Mouse (Mus musculus): ENCODE results near the gene Gm10100. TPM values are rescaled to one million over a fixed set of nuclear protein-coding genes. Genes with fewer than 3 reads are reported as not detected.

Gene Gm10100
- not detected in 2 replicates for polyA plus RNA-seq (2012; ENCODE audit: low replicate concordance)

DNA sequence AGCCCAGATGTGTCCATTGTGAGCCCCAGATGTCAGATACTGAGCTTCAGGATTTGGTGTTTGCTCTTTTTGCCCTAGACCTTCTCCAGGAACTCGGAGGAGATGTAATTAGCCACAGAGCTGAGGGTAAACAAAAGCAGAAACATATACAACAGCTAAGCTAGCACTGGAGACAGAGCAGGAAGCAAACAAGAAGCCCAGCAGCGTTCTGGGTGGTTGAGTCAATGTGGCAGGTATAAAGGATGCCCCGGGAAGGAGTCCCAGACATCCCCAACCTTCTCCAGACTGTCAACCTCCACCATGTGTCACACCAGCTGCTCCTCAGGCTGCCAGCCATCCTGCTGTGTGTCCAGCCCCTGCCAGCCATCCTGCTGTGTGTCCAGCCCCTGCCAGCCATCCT lies at the start of gene Gm10100:
Gene Gm10100 (plus strand): TSS at position 301 of the 400 bp plus-strand sequence.

DNA sequence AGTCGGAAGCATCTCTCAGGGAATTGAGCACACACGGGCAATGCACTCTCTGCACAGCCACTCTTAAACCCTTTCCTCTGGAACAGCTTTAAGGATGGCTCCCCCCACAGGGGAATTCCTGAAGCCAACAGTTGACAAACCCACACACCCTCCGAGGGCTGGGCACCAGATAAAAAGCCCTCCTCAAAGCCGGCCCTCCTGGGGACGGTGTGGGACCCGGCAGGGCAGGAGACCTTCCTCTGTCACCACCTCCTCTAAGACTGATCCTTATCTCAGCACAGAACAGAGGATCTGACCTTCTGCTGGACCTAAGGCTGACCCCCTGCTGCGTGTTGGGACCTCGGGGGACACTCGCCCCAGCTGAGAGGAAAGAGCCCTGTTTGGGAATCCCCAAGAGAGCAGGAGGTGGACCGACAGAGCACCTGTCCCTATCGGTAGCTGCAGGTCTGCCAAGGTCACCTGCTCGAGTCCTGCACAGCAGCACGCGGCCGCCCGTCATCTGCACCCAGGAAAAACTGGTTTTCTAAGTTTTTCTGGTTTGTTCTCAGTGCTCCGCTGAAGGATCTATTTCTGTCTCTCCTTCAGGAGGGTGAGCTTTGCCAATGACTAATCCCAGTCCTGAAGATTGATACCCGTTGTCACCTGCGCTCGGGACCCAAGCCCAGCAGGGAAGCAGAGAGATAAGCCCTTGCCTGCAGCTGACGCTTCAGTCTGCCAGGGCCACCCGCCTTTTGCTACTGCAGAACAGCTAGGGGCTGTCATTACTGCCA lies 40.2 kb upstream of the Gm10100 start, which contains the start of gene Tspear:
Gene Tspear (plus strand): TSS at position 675 of the 770 bp plus-strand sequence.

DNA sequence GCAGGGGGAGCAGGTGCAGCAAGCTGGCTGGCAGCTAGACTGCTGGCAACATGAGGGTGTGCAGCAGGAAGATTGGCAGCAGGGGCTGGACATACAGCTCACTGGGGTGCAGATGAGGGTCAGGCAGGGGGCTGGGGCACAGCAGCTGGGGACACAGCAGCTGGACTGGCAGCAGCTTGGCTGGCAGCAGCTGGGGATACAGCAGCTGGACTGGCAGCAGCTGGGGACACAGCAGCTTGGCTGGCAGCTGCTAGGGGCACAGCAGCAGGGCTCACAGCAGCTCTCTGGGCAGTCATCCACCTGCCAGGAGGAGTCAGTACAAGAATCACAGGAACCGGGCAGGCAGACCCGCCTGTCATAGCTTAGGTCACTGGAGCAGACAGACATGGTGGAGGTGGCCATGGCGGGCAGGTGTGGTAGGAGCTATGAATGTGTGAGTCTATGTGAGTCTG lies 35.9 kb upstream of the Gm10100 start, which contains the start of gene Gm19402:
Gene Gm19402 (minus strand): TSS at position 402 of the 452 bp plus-strand sequence.

DNA sequence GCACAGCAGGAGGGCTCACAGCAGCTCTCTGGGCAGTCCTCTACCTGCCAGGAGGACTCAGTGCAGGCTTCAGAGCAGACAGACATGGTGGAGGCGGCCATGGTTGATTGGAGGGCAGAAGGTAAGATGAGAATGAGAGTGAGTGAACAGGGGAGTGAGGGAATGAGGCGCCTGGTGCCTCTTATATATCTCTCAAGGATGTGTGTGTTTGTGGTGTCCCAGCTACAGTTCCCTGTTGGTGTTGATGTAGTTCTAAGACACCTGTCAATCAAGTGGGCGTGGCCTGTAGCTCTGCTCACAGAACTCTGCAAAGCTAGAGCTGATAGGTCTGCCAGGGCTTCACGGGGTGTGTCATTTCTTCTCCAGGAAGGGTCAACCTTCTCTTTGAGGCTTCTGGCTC lies 29.2 kb upstream of the Gm10100 start, which contains the start of gene Gm9508:
Gene Gm9508 (minus strand): TSS at position 101 of the 400 bp plus-strand sequence.

DNA sequence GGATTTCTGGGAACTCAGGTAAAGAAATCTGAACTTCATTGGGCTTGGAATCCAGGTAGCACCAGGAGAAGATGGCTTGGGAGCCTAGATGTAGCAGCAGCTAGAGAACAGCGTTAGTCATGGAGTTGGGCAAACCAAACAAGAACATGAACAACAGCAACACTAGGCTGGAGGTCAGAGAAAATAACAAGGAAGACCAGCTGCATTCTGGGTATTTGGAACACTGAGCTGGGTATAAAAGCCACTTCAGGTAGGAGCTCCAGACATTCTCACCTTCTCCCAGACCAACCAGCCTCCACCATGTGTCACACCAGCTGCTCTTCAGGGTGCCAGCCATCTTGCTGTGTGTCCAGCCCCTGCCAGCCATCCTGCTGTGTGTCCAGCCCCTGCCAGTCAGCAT lies 20.0 kb upstream of the Gm10100 start, which contains the start of gene Gm10272:
Gene Gm10272 (plus strand): TSS at position 301 of the 400 bp plus-strand sequence.

DNA sequence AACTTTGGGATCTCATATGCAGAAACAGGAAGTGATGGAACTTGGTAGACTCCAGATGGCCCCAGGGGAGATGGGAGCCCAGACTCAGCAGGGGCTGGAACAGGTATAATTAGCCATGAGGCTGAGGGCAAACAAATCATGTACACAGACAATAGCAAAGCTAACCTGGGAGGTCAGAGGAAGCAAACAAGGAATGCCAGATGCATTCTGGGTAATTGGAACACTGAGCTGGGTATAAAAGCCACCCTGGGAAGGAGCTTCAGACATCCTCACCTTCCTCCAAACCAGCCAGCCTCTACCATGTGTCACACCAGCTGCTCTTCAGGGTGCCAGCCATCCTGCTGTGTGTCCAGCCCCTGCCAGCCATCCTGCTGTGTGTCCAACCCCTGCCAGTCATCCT lies 15.1 kb upstream of the Gm10100 start, which contains the start of gene Gm10024:
Gene Gm10024 (plus strand): TSS at position 301 of the 400 bp plus-strand sequence.

DNA sequence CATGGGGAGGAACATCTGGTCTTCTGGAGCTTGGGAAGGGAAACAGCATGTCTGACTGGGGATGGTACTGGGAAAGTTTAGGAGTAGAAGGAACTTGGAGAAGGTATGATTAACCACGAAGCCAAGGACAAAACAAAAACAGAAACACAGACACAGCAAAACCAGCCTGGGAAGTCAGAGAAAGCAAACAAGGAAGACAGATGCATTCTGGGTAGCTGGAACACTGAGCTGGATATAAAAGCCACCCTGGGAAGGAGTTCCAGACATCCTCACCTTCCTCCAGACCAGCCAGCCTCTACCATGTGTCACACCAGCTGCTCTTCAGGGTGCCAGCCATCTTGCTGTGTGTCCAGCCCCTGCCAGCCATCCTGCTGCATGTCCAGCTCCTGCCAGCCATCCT lies 10.8 kb upstream of the Gm10100 start, which contains the start of gene Gm10142:
Gene Gm10142 (plus strand): TSS at position 301 of the 400 bp plus-strand sequence.

DNA sequence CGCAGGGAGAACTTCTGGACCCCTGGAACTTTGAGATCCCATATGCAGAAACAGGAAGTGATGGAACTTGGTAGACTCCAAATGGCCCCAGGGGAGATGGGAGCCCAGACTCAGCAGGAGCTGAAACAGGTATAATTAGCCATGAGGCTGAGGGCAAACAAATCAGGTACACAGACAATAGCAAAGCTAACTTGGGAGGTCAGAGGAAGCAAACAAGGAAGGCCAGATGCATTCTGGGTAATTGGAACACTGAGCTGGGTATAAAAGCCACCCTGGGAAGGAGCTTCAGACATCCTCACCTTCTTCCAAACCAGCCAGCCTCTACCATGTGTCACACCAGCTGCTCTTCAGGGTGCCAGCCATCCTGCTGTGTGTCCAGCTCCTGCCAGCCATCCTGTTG lies 6.0 kb upstream of the Gm10100 start, which contains the start of gene Krtap12-1:
Gene Krtap12-1 (plus strand): TSS at position 301 of the 400 bp plus-strand sequence.

DNA sequence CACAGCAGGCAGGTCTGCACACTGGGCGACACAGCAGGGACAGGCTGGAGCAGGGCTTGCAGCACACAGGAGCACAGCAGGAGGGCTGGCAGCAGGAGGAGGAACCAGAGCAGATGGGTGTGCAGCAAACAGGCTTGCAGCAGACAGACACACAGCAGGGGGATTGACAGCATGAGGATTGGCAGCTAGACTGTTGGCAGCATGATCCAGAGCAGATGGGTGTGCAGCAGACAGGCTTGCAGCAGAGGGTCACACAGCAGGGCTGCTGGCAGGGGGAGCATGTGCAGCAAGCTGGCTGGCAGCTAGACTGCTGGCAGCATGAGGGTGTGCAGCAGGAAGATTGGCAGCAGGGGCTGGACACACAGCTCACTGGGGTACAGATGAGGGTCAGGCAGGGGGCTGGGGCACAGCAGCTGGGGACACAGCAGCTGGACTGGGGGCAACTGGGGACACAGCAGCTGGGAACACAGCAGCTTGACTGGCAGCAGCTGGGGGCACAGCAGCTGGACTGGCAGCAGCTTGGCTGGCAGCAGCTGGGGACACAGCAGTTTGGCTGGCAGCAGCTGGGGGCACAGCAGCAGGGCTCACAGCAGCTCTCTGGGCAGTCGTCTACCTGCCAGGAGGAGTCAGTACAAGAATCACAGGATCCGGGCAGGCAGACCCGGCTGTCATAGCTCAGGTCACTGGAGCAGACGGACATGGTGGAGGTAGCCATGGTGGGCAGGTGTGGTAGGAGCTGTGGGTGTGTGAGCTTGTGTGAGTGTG lies 15.8 kb downstream of the Gm10100 start, which contains the start of gene Gm18596:
Gene Gm18596 (minus strand): TSS at position 715 of the 765 bp plus-strand sequence.

DNA sequence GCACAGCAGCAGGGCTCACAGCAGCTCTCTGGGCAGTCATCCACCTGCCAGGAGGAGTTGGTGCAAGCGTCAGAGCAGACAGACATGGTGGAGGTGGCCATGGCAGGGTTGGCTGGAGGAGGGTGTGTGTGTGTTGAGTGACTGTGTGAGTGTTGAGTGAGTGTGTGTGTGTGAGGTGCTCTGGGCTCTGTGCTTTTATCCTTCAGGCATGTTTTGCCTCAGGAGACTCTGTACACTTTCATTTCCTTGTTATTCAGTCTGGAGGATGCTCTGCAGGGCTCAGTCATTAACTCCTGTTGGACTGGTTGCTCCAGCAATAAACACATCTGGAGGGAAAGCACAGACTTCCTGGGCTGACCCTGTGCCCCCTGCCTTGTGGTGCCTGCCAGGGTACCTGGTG lies 25.0 kb downstream of the Gm10100 start, which contains the start of gene Gm9736:
Gene Gm9736 (minus strand): TSS at position 101 of the 400 bp plus-strand sequence.

DNA sequence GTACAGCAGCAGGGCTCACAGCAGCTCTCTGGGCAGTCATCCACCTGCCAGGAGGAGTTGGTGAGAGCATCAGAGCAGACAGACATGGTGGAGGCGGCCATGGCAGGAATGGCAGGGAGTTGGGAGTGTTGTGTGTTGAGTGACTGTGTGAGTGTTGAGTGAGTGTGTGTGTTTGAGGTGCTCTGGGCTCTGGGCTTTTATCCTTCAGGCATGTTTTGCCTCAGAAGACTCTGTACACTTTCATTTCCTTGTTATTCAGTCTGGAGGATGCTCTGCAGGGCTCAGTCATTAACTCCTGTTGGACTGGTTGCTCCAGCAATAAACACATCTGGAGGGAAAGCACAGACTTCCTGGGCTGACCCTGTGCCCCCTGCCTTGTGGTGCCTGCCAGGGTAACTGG lies 33.3 kb downstream of the Gm10100 start, which contains the start of gene Gm3233:
Gene Gm3233 (minus strand): TSS at position 101 of the 400 bp plus-strand sequence.

DNA sequence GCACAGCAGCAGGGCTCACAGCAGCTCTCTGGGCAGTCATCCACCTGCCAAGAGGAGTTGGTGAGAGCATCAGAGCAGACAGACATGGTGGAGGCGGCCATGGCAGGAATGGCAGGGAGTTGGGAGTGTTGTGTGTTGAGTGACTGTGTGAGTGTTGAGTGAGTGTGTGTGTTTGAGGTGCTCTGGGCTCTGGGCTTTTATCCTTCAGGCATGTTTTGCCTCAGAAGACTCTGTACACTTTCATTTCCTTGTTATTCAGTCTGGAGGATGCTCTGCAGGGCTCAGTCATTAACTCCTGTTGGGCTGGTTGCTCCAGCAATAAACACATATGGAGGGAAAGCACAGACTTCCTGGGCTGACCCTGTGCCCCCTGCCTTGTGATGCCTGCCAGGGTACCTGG lies 44.9 kb downstream of the Gm10100 start, which contains the start of gene Gm3238:
Gene Gm3238 (minus strand): TSS at position 101 of the 400 bp plus-strand sequence.

Other genes starting within 250 kb of the Gm10100 start
- gene Fam207a, start 210.7 kb upstream of the Gm10100 start, polyA plus RNA-seq (2012; ENCODE audit: low replicate concordance) = 56.9 and 130 TPM in 2 replicates
- gene Itgb2, start 196.2 kb upstream of the Gm10100 start, polyA plus RNA-seq (2012; ENCODE audit: low replicate concordance) = 51.4 and 121 TPM in 2 replicates
- 59.7 and 100 TPM in 2 replicates for gene Pttg1ip, start 144.8 kb upstream of the Gm10100 start, polyA plus RNA-seq (2012; ENCODE audit: low replicate concordance)
- gene Sumo3, start 120.4 kb upstream of the Gm10100 start, polyA plus RNA-seq (2012; ENCODE audit: low replicate concordance) = 41.8 and 68.8 TPM in 2 replicates
- not detected in 2 replicates for gene Gm49325, start 120.3 kb upstream of the Gm10100 start, polyA plus RNA-seq (2012; ENCODE audit: low replicate concordance)
- gene Ube2g2, start 104.2 kb upstream of the Gm10100 start, polyA plus RNA-seq (2012; ENCODE audit: low replicate concordance) = 22.2 and 40.4 TPM in 2 replicates
- 0.80 and 1.4 TPM in 2 replicates for gene Tspear, start 39.9 kb upstream of the Gm10100 start, polyA plus RNA-seq (2012; ENCODE audit: low replicate concordance)
- not detected in 2 replicates for gene Gm19402, start 35.7 kb upstream of the Gm10100 start, polyA plus RNA-seq (2012; ENCODE audit: low replicate concordance)
- not detected in 2 replicates for gene Gm9508, start 29.3 kb upstream of the Gm10100 start, polyA plus RNA-seq (2012; ENCODE audit: low replicate concordance)
- gene Gm10272, start 19.9 kb upstream of the Gm10100 start, polyA plus RNA-seq (2012; ENCODE audit: low replicate concordance) = not detected in 2 replicates
- not detected in 2 replicates for gene Gm10024, start 15.0 kb upstream of the Gm10100 start, polyA plus RNA-seq (2012; ENCODE audit: low replicate concordance)
- not detected in 2 replicates for gene Gm10142, start 10.7 kb upstream of the Gm10100 start, polyA plus RNA-seq (2012; ENCODE audit: low replicate concordance)
- gene Krtap12-1, start 5.9 kb upstream of the Gm10100 start, polyA plus RNA-seq (2012; ENCODE audit: low replicate concordance) = not detected in 2 replicates
- gene Gm18596, start 16.2 kb downstream of the Gm10100 start, polyA plus RNA-seq (2012; ENCODE audit: low replicate concordance) = not detected in 2 replicates
- gene Gm9736, start 24.9 kb downstream of the Gm10100 start, polyA plus RNA-seq (2012; ENCODE audit: low replicate concordance) = not detected in 2 replicates
- gene Gm3233, start 33.2 kb downstream of the Gm10100 start, polyA plus RNA-seq (2012; ENCODE audit: low replicate concordance) = not detected in 2 replicates
- gene Gm3238, start 44.8 kb downstream of the Gm10100 start, polyA plus RNA-seq (2012; ENCODE audit: low replicate concordance) = not detected in 2 replicates
- gene Gm7138, start 50.5 kb downstream of the Gm10100 start, polyA plus RNA-seq (2012; ENCODE audit: low replicate concordance) = not detected in 2 replicates
- gene Gm3250, start 56.1 kb downstream of the Gm10100 start, polyA plus RNA-seq (2012; ENCODE audit: low replicate concordance) = not detected in 2 replicates
- gene Gm7137, start 61.7 kb downstream of the Gm10100 start, polyA plus RNA-seq (2012; ENCODE audit: low replicate concordance) = not detected in 2 replicates
- not detected in 2 replicates for gene Gm9639, start 68.6 kb downstream of the Gm10100 start, polyA plus RNA-seq (2012; ENCODE audit: low replicate concordance)
- gene Gm19668, start 72.6 kb downstream of the Gm10100 start, polyA plus RNA-seq (2012; ENCODE audit: low replicate concordance) = not detected in 2 replicates
- not detected in 2 replicates for gene Gm9507, start 85.4 kb downstream of the Gm10100 start, polyA plus RNA-seq (2012; ENCODE audit: low replicate concordance)
- gene Gm2696, start 88.2 kb downstream of the Gm10100 start, polyA plus RNA-seq (2012; ENCODE audit: low replicate concordance) = not detected in 2 replicates
- gene Krtap10-4, start 100.6 kb downstream of the Gm10100 start, polyA plus RNA-seq (2012; ENCODE audit: low replicate concordance) = not detected in 2 replicates
- gene Krtap10-10, start 109.5 kb downstream of the Gm10100 start, polyA plus RNA-seq (2012; ENCODE audit: low replicate concordance) = not detected in 2 replicates
- not detected in 2 replicates for gene Gm36176, start 120.3 kb downstream of the Gm10100 start, polyA plus RNA-seq (2012; ENCODE audit: low replicate concordance)
- not detected in 2 replicates for gene Gm10318, start 126.4 kb downstream of the Gm10100 start, polyA plus RNA-seq (2012; ENCODE audit: low replicate concordance)
- gene Gm3285, start 135.5 kb downstream of the Gm10100 start, polyA plus RNA-seq (2012; ENCODE audit: low replicate concordance) = not detected in 2 replicates
- gene Lrrc3, start 176.1 kb downstream of the Gm10100 start, polyA plus RNA-seq (2012; ENCODE audit: low replicate concordance) = 0.25 and 0.51 TPM in 2 replicates
- 16.4 and 23.4 TPM in 2 replicates for gene Trpm2, start 244.1 kb downstream of the Gm10100 start, polyA plus RNA-seq (2012; ENCODE audit: low replicate concordance)

All from hematopoietic multipotent progenitor cell, adult 10-12 weeks (in vitro differentiated cells).